Mouse (Mus musculus) frontal cortex, postnatal 14 days (tissue): ENCODE data around the gene Gm49337.

Experiments
- DNase-seq, 2 experiments: peaks; one replicate each; pipeline ENCODE4 v3.0.0; 2022; ENCODE audit warnings: low spot score in 2 of 2

Gm49337 gene

GRCm38 (mm10) chr4:116173072-116173471 lies at the start of gene Gm49337, which contains the start of gene 1700042G07Rik:
Gene Gm49337, plus strand, starts transcription at chr4:116173384.
Gene 1700042G07Rik, plus strand, starts transcription at chr4:116173372.
- no peak for DNase-seq

- DNase-seq: peak; percentile 57 to 70
Observed at GRCm38 (mm10) chr4:116123602-116124519, 49.3 kb upstream of the Gm49337 start, which contains the start of the genes Rad54l and Pomgnt1. Gene Rad54l, minus strand, starts transcription at chr4:116123690. Gene Pomgnt1, plus strand, starts transcription at chr4:116123840.

GRCm38 (mm10) chr4:116125803-116126386 lies 47.3 kb upstream of the Gm49337 start:
- DNase-seq: no peak

- DNase-seq: no peak
Observed at GRCm38 (mm10) chr4:116127956-116128355, 45.2 kb upstream of the Gm49337 start.

GRCm38 (mm10) chr4:116133126-116133525 lies 40.1 kb upstream of the Gm49337 start:
- DNase-seq: no peak

- DNase-seq: no peak
Observed at GRCm38 (mm10) chr4:116134990-116135389, 38.2 kb upstream of the Gm49337 start.

GRCm38 (mm10) chr4:116137421-116137996 lies 35.7 kb upstream of the Gm49337 start:
- DNase-seq: no peak

- no peak for DNase-seq
Observed at GRCm38 (mm10) chr4:116140801-116141574, 32.2 kb upstream of the Gm49337 start.

- DNase-seq: no peak
Observed at GRCm38 (mm10) chr4:116141736-116142135, 31.4 kb upstream of the Gm49337 start.

- no peak for DNase-seq
Observed at GRCm38 (mm10) chr4:116142269-116142668, 30.9 kb upstream of the Gm49337 start.

GRCm38 (mm10) chr4:116143317-116143811 lies 29.8 kb upstream of the Gm49337 start:
- DNase-seq: no peak

- peak; percentile 40 to 62 for DNase-seq
Observed at GRCm38 (mm10) chr4:116143891-116144717, 29.1 kb upstream of the Gm49337 start.

- no peak for DNase-seq
Observed at GRCm38 (mm10) chr4:116149812-116150155, 23.4 kb upstream of the Gm49337 start.

GRCm38 (mm10) chr4:116150156-116150861 lies 22.9 kb upstream of the Gm49337 start:
- no peak for DNase-seq

- DNase-seq: no peak
Observed at GRCm38 (mm10) chr4:116150862-116151221, 22.3 kb upstream of the Gm49337 start.

- no peak for DNase-seq
Observed at GRCm38 (mm10) chr4:116151238-116151637, 21.9 kb upstream of the Gm49337 start, which contains the start of gene Lurap1. Gene Lurap1, minus strand, starts transcription at chr4:116151338.

GRCm38 (mm10) chr4:116152702-116153101 lies 20.5 kb upstream of the Gm49337 start:
- no peak for DNase-seq

GRCm38 (mm10) chr4:116157882-116158281 lies 15.3 kb upstream of the Gm49337 start:
- DNase-seq: no peak

GRCm38 (mm10) chr4:116159912-116160311 lies 13.3 kb upstream of the Gm49337 start:
- DNase-seq: no peak

- DNase-seq: peak; percentile 56 to 68
Observed at GRCm38 (mm10) chr4:116160769-116161168, 12.4 kb upstream of the Gm49337 start.
